Mouse (Mus musculus): Measurements from ENCODE around the gene Nedd9. TPM values are rescaled to one million over a fixed set of nuclear protein-coding genes. Genes with fewer than 3 reads are reported as not detected.

Gene Nedd9
- polyA plus RNA-seq (2011; ENCODE audit: insufficient read depth, insufficient read length, low read depth, missing spikeins): 3.0 and 4.3 TPM in 2 replicates

DNA sequence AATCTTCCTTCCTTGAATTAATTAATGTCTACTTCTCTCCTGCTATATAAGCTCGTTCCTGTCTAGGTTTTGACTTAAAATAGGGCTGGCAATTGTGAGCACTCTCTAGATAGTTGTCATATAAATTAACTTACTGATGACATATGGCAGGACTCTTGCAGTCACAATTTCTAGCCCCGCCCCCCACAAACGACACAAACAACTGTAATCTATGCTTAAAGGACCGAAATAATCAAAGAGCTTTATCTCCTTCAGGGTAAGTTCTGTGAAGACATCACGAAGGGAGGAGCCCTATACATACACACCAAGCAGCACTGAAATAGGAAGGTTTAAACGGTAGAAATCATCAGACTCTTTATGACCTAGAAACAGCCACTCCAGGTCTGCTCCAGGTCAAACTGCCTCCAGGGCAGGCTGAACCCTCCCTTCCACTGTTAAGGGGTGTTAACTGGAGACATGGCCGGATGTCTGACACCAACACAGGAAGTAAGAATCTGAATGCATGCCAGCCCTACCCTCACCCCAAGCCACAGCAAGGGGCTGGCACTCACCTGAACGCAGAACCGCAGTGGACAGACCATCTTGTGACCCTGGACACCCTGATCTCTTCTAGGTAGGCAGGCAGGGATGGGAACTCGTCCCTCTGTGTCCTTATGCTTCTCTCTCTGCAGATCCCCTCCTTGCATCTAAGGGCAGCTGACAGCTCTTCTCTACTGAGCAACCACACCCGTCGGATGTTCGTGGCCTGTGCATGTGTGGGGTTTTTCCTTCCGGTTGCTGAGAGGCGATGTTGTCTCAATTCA, at the start of gene Nedd9:
Nedd9 (minus strand) TSS at position 757 of the 803 bp plus-strand sequence.
- no peaks in the 10 kb centered on the region for H3K36me3 ChIP-seq (ENCODE audit: control insufficient read depth, insufficient read depth, low read length, poor library complexity, severe bottlenecking)
- no peaks in the 10 kb centered on the region for H3K9me3 ChIP-seq (replicated peaks; ENCODE audit: control insufficient read depth, insufficient read depth, low read length, poor library complexity, severe bottlenecking)
- H3K4me1 ChIP-seq (ENCODE audit: control insufficient read depth, insufficient read depth, low read length): no peaks in the 10 kb centered on the region
- no peak within 1 kb of the TSS for H3K27ac ChIP-seq (ENCODE audit: insufficient read depth, low read length)
- H3K4me3 ChIP-seq (ENCODE audit: low read depth, low read length): no peak within 1 kb of the TSS
- no peak within 1 kb of the TSS for H3K9ac ChIP-seq (ENCODE audit: low read depth, poor library complexity, severe bottlenecking)
- H3K27me3 ChIP-seq (ENCODE audit: control insufficient read depth, insufficient read depth, low read length, poor library complexity, severe bottlenecking): no peaks in the 10 kb centered on the region
- TF ChIP-seq POLR2A (IDR thresholded peaks at IDR 0.05; ENCODE audit: insufficient read depth, low read length) (no peak), CTCF (IDR thresholded peaks at IDR 0.05; ENCODE audit: low read depth, low read length) (no peak), EP300 (IDR thresholded peaks at IDR 0.05; ENCODE audit: insufficient read depth, low read depth, low read length) (no peak)

DNA sequence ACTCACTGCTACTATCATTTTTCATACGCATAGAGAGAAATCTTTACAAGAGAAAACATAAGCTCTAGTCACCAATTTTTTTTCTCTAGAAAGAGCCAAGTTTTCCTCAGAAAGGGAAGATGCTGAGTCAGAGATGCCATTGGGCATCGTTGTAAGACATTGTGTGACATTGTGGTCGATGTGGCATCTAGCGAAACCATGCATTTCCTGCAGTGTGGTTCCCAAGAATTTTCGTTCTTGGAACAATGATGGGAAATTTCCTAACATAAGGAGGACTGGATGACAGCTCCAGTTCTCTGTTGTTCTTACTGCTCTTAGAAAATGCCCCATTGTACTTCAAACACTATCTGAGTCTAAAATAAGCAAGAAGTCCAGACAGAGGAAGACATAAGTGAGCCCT, 45.5 kb upstream of the Nedd9 start:
- no peaks in the 10 kb centered on the region for H3K9me3 ChIP-seq (replicated peaks; ENCODE audit: control insufficient read depth, insufficient read depth, low read length, poor library complexity, severe bottlenecking)
- no peak overlapping the region for H3K27ac ChIP-seq (ENCODE audit: insufficient read depth, low read length)
- no peaks in the 10 kb centered on the region for H3K36me3 ChIP-seq (ENCODE audit: control insufficient read depth, insufficient read depth, low read length, poor library complexity, severe bottlenecking)
- H3K4me1 ChIP-seq (ENCODE audit: control insufficient read depth, insufficient read depth, low read length): no peaks in the 10 kb centered on the region
- H3K27me3 ChIP-seq (ENCODE audit: control insufficient read depth, insufficient read depth, low read length, poor library complexity, severe bottlenecking): no peaks in the 10 kb centered on the region
- no peak overlapping the region for H3K9ac ChIP-seq (ENCODE audit: low read depth, poor library complexity, severe bottlenecking)
- TF ChIP-seq EP300 (IDR thresholded peaks at IDR 0.05; ENCODE audit: insufficient read depth, low read depth, low read length) (no peak), CTCF (IDR thresholded peaks at IDR 0.05; ENCODE audit: low read depth, low read length) (no peak), POLR2A (IDR thresholded peaks at IDR 0.05; ENCODE audit: insufficient read depth, low read length) (no peak)
- no peak overlapping the region for H3K4me3 ChIP-seq (ENCODE audit: low read depth, low read length)

DNA sequence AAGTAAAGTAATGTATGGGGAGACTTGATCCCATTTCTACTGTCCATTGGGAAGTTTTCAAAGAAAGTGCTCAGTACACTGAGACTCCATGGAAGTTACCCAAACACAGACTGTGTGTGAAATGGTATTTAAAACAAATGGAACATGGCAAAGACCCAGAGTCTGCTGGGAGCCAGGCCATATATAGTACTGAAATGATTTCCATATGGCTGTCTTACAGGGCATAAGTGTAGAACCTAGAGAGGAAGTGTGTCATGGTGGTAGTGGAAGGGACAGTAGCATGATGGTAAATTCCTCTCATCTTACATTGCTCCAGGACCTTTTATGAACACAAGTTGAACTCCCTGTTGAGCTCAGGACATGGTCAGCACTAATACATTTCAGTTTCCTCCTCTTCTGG, 43.2 kb upstream of the Nedd9 start:
- TF ChIP-seq CTCF (IDR thresholded peaks at IDR 0.05; ENCODE audit: low read depth, low read length) (no peak), POLR2A (IDR thresholded peaks at IDR 0.05; ENCODE audit: insufficient read depth, low read length) (no peak), EP300 (IDR thresholded peaks at IDR 0.05; ENCODE audit: insufficient read depth, low read depth, low read length) (no peak)
- no peaks in the 10 kb centered on the region for H3K36me3 ChIP-seq (ENCODE audit: control insufficient read depth, insufficient read depth, low read length, poor library complexity, severe bottlenecking)
- H3K4me1 ChIP-seq (ENCODE audit: control insufficient read depth, insufficient read depth, low read length): no peaks in the 10 kb centered on the region
- H3K27me3 ChIP-seq (ENCODE audit: control insufficient read depth, insufficient read depth, low read length, poor library complexity, severe bottlenecking): no peaks in the 10 kb centered on the region
- H3K9me3 ChIP-seq (replicated peaks; ENCODE audit: control insufficient read depth, insufficient read depth, low read length, poor library complexity, severe bottlenecking): no peaks in the 10 kb centered on the region
- no peak overlapping the region for H3K4me3 ChIP-seq (ENCODE audit: low read depth, low read length)
- H3K9ac ChIP-seq (ENCODE audit: low read depth, poor library complexity, severe bottlenecking): no peak overlapping the region
- no peak overlapping the region for H3K27ac ChIP-seq (ENCODE audit: insufficient read depth, low read length)

DNA sequence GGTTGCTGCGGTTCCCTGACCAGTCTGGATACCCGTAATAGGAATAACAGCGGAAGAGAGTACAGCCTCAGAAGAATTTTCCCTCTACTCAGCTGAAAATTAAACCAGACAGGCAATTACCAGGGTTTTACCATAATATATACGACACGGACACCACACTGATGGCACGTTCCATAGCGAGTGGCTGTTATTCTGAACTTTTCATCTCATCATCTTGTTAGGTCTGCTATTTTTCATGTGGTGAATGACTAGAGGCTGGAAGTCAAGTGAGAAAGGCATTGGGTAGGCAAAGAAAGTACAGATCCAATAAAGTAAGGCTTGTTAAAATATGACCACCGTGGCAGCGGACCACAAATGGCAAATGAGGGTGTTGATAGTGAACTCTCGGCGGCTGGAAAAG, 37.0 kb upstream of the Nedd9 start:
- TF ChIP-seq CTCF (IDR thresholded peaks at IDR 0.05; ENCODE audit: low read depth, low read length): no peak
- no peak for TF ChIP-seq POLR2A (IDR thresholded peaks at IDR 0.05; ENCODE audit: insufficient read depth, low read length)
- no peak for TF ChIP-seq EP300 (IDR thresholded peaks at IDR 0.05; ENCODE audit: insufficient read depth, low read depth, low read length)
- Histone ChIP-seq H3K36me3 (ENCODE audit: control insufficient read depth, insufficient read depth, low read length, poor library complexity, severe bottlenecking) (no peaks in the 10 kb centered on the region), H3K9ac (ENCODE audit: low read depth, poor library complexity, severe bottlenecking) (no peak overlapping the region), H3K27me3 (ENCODE audit: control insufficient read depth, insufficient read depth, low read length, poor library complexity, severe bottlenecking) (no peaks in the 10 kb centered on the region; the same call in 1 of the 2 replicates), H3K4me3 (ENCODE audit: low read depth, low read length) (no peak overlapping the region), H3K9me3 (replicated peaks; ENCODE audit: control insufficient read depth, insufficient read depth, low read length, poor library complexity, severe bottlenecking) (no peaks in the 10 kb centered on the region), H3K27ac (ENCODE audit: insufficient read depth, low read length) (no peak overlapping the region), H3K4me1 (ENCODE audit: control insufficient read depth, insufficient read depth, low read length) (no peaks in the 10 kb centered on the region)

DNA sequence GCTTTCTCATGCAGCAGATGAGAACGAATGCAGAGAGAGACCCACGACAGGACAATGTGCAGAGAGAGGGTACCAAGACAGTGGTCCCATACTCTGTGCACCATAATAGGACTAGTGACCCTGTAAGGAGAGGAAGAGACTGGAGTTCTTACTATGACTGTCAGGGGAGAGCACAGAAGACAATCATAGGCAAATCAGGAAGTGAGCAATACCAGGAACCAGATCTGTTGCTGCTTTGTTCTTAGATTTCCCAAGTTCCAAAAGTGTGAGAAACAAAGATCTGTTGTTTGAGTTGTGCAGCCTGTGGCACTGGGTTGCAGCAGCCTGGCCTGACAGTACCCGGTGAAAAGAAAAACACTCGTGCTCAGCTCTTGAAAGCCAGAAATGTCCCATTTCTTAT, 34.1 kb upstream of the Nedd9 start:
- no peak overlapping the region for H3K27ac ChIP-seq (ENCODE audit: insufficient read depth, low read length)
- no peaks in the 10 kb centered on the region for H3K9me3 ChIP-seq (replicated peaks; ENCODE audit: control insufficient read depth, insufficient read depth, low read length, poor library complexity, severe bottlenecking)
- H3K4me1 ChIP-seq (ENCODE audit: control insufficient read depth, insufficient read depth, low read length): no peaks in the 10 kb centered on the region
- no peaks in the 10 kb centered on the region; the same call in 1 of the 2 replicates for H3K27me3 ChIP-seq (ENCODE audit: control insufficient read depth, insufficient read depth, low read length, poor library complexity, severe bottlenecking)
- TF ChIP-seq EP300 (IDR thresholded peaks at IDR 0.05; ENCODE audit: insufficient read depth, low read depth, low read length) (no peak), CTCF (IDR thresholded peaks at IDR 0.05; ENCODE audit: low read depth, low read length) (no peak), POLR2A (IDR thresholded peaks at IDR 0.05; ENCODE audit: insufficient read depth, low read length) (no peak)
- no peaks in the 10 kb centered on the region for H3K36me3 ChIP-seq (ENCODE audit: control insufficient read depth, insufficient read depth, low read length, poor library complexity, severe bottlenecking)
- H3K4me3 ChIP-seq (ENCODE audit: low read depth, low read length): no peak overlapping the region
- H3K9ac ChIP-seq (ENCODE audit: low read depth, poor library complexity, severe bottlenecking): no peak overlapping the region

DNA sequence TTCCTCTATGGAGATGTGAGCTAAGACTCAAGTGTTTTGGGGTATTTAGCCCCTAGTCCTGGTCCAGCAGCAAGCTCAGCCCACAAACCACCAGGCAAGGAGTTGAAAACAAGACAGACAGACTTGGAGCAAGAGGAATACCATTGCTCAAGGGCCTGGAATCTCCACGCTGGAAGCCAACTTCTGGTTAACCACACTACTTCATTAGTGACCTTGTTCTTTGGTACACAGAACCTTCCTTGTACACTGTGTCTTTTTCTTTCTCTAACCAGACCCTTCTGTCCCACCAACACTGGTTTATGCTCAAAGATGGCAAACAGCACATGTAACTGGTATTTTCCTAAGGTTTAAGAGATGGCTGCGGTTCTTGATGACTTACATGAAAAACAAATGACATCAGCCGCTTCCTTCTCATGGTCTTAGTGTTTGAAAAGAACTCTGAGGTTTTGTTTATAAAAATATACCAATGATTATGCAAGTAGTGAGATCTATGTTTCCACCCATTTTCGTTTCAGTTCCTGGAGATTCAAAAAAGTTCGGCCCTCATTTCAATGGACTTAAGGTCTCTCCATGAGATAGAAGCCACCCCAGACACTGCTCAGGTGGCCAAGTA, 33.5 kb upstream of the Nedd9 start:
- no peaks in the 10 kb centered on the region for H3K36me3 ChIP-seq (ENCODE audit: control insufficient read depth, insufficient read depth, low read length, poor library complexity, severe bottlenecking)
- no peak for TF ChIP-seq POLR2A (IDR thresholded peaks at IDR 0.05; ENCODE audit: insufficient read depth, low read length)
- no peak for TF ChIP-seq EP300 (IDR thresholded peaks at IDR 0.05; ENCODE audit: insufficient read depth, low read depth, low read length)
- TF ChIP-seq CTCF (IDR thresholded peaks at IDR 0.05; ENCODE audit: low read depth, low read length): no peak

More for the DNA sequence above, 33.5 kb upstream of the Nedd9 start:
- H3K4me3 ChIP-seq (ENCODE audit: low read depth, low read length): no peak overlapping the region
- H3K27me3 ChIP-seq (ENCODE audit: control insufficient read depth, insufficient read depth, low read length, poor library complexity, severe bottlenecking): no peaks in the 10 kb centered on the region; the same call in 1 of the 2 replicates
- no peaks in the 10 kb centered on the region for H3K9me3 ChIP-seq (replicated peaks; ENCODE audit: control insufficient read depth, insufficient read depth, low read length, poor library complexity, severe bottlenecking)
- H3K9ac ChIP-seq (ENCODE audit: low read depth, poor library complexity, severe bottlenecking): no peak overlapping the region
- no peak overlapping the region for H3K27ac ChIP-seq (ENCODE audit: insufficient read depth, low read length)
- no peaks in the 10 kb centered on the region for H3K4me1 ChIP-seq (ENCODE audit: control insufficient read depth, insufficient read depth, low read length)

Data from ES-Bruce4 (cell line).